Mouse (Mus musculus) C2C12 (cell line): Measurements from ENCODE around the gene Rem1. TPM values are rescaled to one million over a fixed set of nuclear protein-coding genes. Genes with fewer than 3 reads are reported as not detected.

ENCODE experiments used
- H3K27me3 ChIP-seq: one replicate; pipeline ENCODE4 v1.6.1; 2011; ENCODE audit not compliant: control insufficient read depth, insufficient read depth, insufficient read length
- H3K36me3 ChIP-seq: one replicate; pipeline ENCODE4 v1.6.1; 2011; ENCODE audit not compliant: control insufficient read depth, insufficient read depth
- H3K4me3 ChIP-seq: one replicate; pipeline ENCODE4 v1.5.1; 2011; ENCODE audit warnings: mild to moderate bottlenecking, control low read depth; ENCODE audit not compliant: poor library complexity, insufficient read depth, severe bottlenecking
- H3K79me2 ChIP-seq: one replicate; pipeline ENCODE4 v1.6.1; 2011; ENCODE audit not compliant: control insufficient read depth, insufficient read depth
- H3K79me3 ChIP-seq: one replicate; pipeline ENCODE4 v1.6.1; 2011; ENCODE audit warnings: low read depth, control low read depth
- H3ac ChIP-seq: one replicate; pipeline ENCODE3; 2011; ENCODE audit warnings: low read depth; ENCODE audit not compliant: control insufficient read depth, insufficient read length
- CEBPB ChIP-seq: IDR thresholded peaks from one replicate; pipeline ENCODE4 v1.6.1; 2011; ENCODE audit warnings: low read depth, mild to moderate bottlenecking, control low read depth, moderate library complexity
- CTCF ChIP-seq: IDR thresholded peaks from one replicate; pipeline ENCODE4 v1.5.1; 2011; ENCODE audit not compliant: control insufficient read depth, insufficient read depth, insufficient read length
- FOSL1 ChIP-seq: IDR thresholded peaks from one replicate; pipeline ENCODE4 v1.8.0; 2011; ENCODE audit warnings: mild to moderate bottlenecking, low read length; ENCODE audit not compliant: poor library complexity, insufficient read depth, severe bottlenecking
- MAX ChIP-seq: IDR thresholded peaks from one replicate; pipeline ENCODE4 v1.6.1; 2011; ENCODE audit warnings: mild to moderate bottlenecking, control low read depth
- MYOD1 ChIP-seq: IDR thresholded peaks from one replicate; pipeline ENCODE4 v1.6.1; 2011; ENCODE audit warnings: low read depth; ENCODE audit not compliant: control insufficient read depth, insufficient read length
- MYOG ChIP-seq: IDR thresholded peaks from one replicate; pipeline ENCODE4 v1.6.1; 2011; ENCODE audit not compliant: control insufficient read depth, insufficient read length; ENCODE audit errors: extremely low read depth
- USF1 ChIP-seq: IDR thresholded peaks from one replicate; pipeline ENCODE4 v1.6.1; 2011; ENCODE audit warnings: low read depth, mild to moderate bottlenecking, control low read depth, moderate library complexity
- polyA plus RNA-seq: library from polyadenylated mRNA; unstranded; fragments of >200 nt; fragmentation: generic; extraction: Trizol; gene quantifications from one replicate; pipeline ENCODE4 v1.2.1, GENCODE M21; 2012; ENCODE audit warnings: missing spikeins

Rem1 gene
- polyA plus RNA-seq, 1 experiment: 38.7 TPM

DNA sequence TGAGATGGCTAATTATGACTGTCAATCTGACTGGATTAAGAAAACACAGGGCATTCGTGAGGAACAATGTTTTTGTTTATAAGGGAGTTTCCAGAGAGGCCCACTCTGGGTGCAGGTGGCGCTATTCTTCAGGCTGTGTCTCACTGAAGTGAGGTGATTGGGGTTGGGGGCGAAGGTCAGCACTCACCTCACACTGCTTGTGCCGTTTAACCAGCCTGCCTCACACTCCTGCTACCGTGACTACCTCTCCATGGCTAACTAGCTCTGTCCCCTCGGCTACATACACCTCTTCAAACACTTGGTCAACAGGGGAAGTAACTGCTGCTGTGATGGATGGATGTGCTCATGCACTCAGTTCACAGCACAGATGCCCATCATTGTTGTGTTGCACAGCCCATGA lies 37.7 kb upstream of the Rem1 start:
- Histone ChIP-seq H3K36me3 (no peaks in the 10 kb centered on the region), H3K79me3 (no peaks in the 10 kb centered on the region), H3ac (no peak overlapping the region), H3K4me3 (no peak overlapping the region), H3K27me3 (peaks cover under 1% of the 10 kb centered on the region), H3K79me2 (no peaks in the 10 kb centered on the region)
- no peak for TF ChIP-seq MYOD1
- no peak for TF ChIP-seq USF1
- no peak for TF ChIP-seq MAX
- no peak for TF ChIP-seq CEBPB
- TF ChIP-seq CTCF: no peak
- TF ChIP-seq FOSL1: no peak
- TF ChIP-seq MYOG: no peak

DNA sequence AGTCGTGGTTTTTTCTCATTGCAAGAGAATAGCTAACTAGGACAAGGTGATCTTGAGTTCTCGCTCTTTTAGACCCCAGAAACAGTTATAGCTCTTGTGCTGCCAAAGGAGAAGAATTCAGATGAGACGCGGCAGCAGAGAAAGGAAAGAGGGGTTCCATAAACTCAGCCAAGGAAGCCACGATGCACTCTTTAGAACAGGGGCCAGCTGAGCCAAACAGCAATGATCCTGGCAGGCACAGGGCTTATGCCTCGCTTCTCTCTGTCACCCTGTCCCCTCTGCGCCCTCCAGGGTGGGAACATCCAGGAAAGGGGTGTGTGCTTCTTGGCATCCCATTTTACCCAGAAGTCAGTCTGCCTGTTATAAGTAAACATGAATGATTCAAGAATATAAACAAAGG lies 27.5 kb upstream of the Rem1 start, which contains the start of gene Defb45:
Defb45 (minus strand) TSS at position 101 of the 400 bp plus-strand sequence.
- Histone ChIP-seq H3K79me3 (no peaks in the 10 kb centered on the region), H3K4me3 (no peak within 1 kb of the TSS), H3K36me3 (no peaks in the 10 kb centered on the region), H3K27me3 (no peaks in the 10 kb centered on the region), H3ac (no peak within 1 kb of the TSS), H3K79me2 (no peaks in the 10 kb centered on the region)
- TF ChIP-seq MYOG (no peak), MAX (no peak), MYOD1 (no peak), CTCF (no peak), USF1 (no peak), CEBPB (no peak), FOSL1 (no peak)

GRCm38 (mm10) chr2:152600076-152600475 lies 26.7 kb upstream of the Rem1 start:
- no peaks in the 10 kb centered on the region for H3K27me3 ChIP-seq
- no peaks in the 10 kb centered on the region for H3K79me3 ChIP-seq
- TF ChIP-seq MYOG (no peak), FOSL1 (no peak), CEBPB (no peak), MAX (no peak)
- no peak overlapping the region for H3K4me3 ChIP-seq
- H3ac ChIP-seq: no peak overlapping the region
- no peaks in the 10 kb centered on the region for H3K79me2 ChIP-seq
- H3K36me3 ChIP-seq: no peaks in the 10 kb centered on the region

GRCm38 (mm10) chr2:152601275-152601960 lies 25.3 kb upstream of the Rem1 start:
- Histone ChIP-seq H3K4me3 (no peak overlapping the region), H3K27me3 (no peaks in the 10 kb centered on the region), H3ac (no peak overlapping the region), H3K79me3 (no peaks in the 10 kb centered on the region), H3K79me2 (no peaks in the 10 kb centered on the region), H3K36me3 (no peaks in the 10 kb centered on the region)
- TF ChIP-seq MYOD1 (no peak), USF1 (no peak), MAX (no peak), CEBPB (peak; percentile 84)

DNA sequence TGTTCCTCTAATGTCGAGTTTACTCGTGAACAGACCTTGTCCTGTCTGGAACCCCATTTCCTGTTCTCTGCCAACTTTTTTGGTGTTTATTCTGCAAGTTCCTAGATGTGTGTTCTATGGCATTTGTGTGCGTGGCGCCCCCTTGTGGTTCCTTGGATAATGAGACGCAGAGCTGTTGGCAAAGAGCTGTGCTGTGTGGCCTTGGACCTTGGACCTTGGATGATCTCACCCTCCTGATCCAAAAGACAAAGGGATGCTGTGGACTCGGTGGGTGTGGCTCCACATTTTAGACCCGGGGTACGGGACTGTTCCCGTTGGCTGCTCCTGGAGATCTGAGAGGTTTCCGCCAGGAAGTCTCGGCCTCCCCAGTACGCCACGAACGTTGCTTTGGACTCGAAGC lies 22.7 kb upstream of the Rem1 start, which contains the start of gene Defb36:
Defb36 (plus strand) TSS at position 271 of the 400 bp plus-strand sequence.
- TF ChIP-seq CTCF: no peak
- TF ChIP-seq USF1: no peak
- no peak for TF ChIP-seq MYOD1
- no peak for TF ChIP-seq MYOG
- no peak for TF ChIP-seq MAX
- no peak for TF ChIP-seq FOSL1
- no peak for TF ChIP-seq CEBPB
- no peak within 1 kb of the TSS for H3K4me3 ChIP-seq
- no peaks in the 10 kb centered on the region for H3K27me3 ChIP-seq
- no peaks in the 10 kb centered on the region for H3K79me3 ChIP-seq
- no peak within 1 kb of the TSS for H3ac ChIP-seq
- no peaks in the 10 kb centered on the region for H3K36me3 ChIP-seq
- H3K79me2 ChIP-seq: no peaks in the 10 kb centered on the region

GRCm38 (mm10) chr2:152607746-152608145 lies 19.0 kb upstream of the Rem1 start:
- H3K27me3 ChIP-seq: peaks cover 3% of the 10 kb centered on the region
- no peaks in the 10 kb centered on the region for H3K36me3 ChIP-seq
- no peak overlapping the region for H3ac ChIP-seq
- no peaks in the 10 kb centered on the region for H3K79me2 ChIP-seq
- H3K79me3 ChIP-seq: no peaks in the 10 kb centered on the region
- TF ChIP-seq MYOD1 (no peak), USF1 (no peak), MAX (no peak), CTCF (no peak), MYOG (no peak), CEBPB (no peak), FOSL1 (no peak)
- H3K4me3 ChIP-seq: no peak overlapping the region
